Comparison of ENCODE assay signal across 22 mouse cellular contexts in genomic region chr11:104645402-104645801, GRCm38 (mm10). TPM values are rescaled to one million over a fixed set of nuclear protein-coding genes. Genes with fewer than 3 reads are reported as not detected.
"Had no signal": no experiment of that assay in that cellular context is flagged by ENCODE, and none has a peak within 500 bp of the region (broad histone marks: within the 10 kb centered on the region; RNA-seq: fewer than 3 reads in every experiment).

No protein-coding gene starts in this region.

- ATAC-seq: liver, postnatal 0 days; lung, postnatal 0 days; midbrain, embryonic 13.5 days; midbrain, embryonic 15.5 days had no signal

- DNase-seq: liver, postnatal 0 days; lung, adult 2 months; lung, postnatal 14 days; lung, postnatal 36 days; retina, postnatal 1 day; right cerebral cortex, adult 18-20 months; right cerebral cortex, postnatal 25 days; right cerebral cortex, postnatal 4 days; spleen, adult 18-20 months; thymus, adult 2 months; thymus, postnatal 25 days; thymus, postnatal 4 days had no signal

RNA-seq across cellular contexts. Expression of gene Gm11639, which starts 40.1 kb away (rescaled TPM):
- total RNA-seq: megakaryocyte progenitor cell, adult 5-6 weeks; monocyte, adult 5-6 weeks had no signal
- polyA plus RNA-seq: lung, adult 2 months; lung, embryonic 15.5 days; macrophage; midbrain, embryonic 11.5 days; midbrain, embryonic 13.5 days; small intestine, adult 2 months; urinary bladder, adult 2 months had no signal
